Mouse (Mus musculus) heart, postnatal 0 days (tissue): ENCODE measurements around the gene Mettl9. TPM values are rescaled to one million over a fixed set of nuclear protein-coding genes. Genes with fewer than 3 reads are reported as not detected.

Source experiments
- ATAC-seq: fragments of 200-750 bp; cut with Nextera tagmentation; 2 replicates; pipeline ENCODE4 v1.8.0; 2017; ENCODE audit warnings: low read depth, moderate number of reproducible peaks, moderate library complexity; ENCODE audit not compliant: insufficient read depth
- DNase-seq: peaks from one replicate; pipeline ENCODE4 v3.0.0-alpha.2; 2016; ENCODE audit warnings: low spot score
- H3K27ac ChIP-seq: fragments of 300-500 bp; sonication (generic); 2 replicates; pipeline ENCODE4 v1.5.1; 2014; ENCODE audit warnings: low read depth, mild to moderate bottlenecking
- H3K27me3 ChIP-seq: fragments of 300-500 bp; sonication (generic); 2 replicates; pipeline ENCODE4 v1.6.1; 2014; ENCODE audit warnings: low read length, mixed read lengths; ENCODE audit not compliant: control insufficient read depth, insufficient read depth
- H3K36me3 ChIP-seq: fragments of 300-500 bp; sonication (generic); replicated peaks from 2 replicates; pipeline ENCODE4 v1.6.1; 2014; ENCODE audit warnings: low read length, mixed read lengths; ENCODE audit not compliant: control insufficient read depth, insufficient read depth
- H3K4me1 ChIP-seq: fragments of 300-500 bp; sonication (generic); 2 replicates; pipeline ENCODE4 v1.6.1; 2014; ENCODE audit warnings: antibody characterized with exemption; ENCODE audit not compliant: control insufficient read depth, insufficient read depth
- H3K4me2 ChIP-seq: fragments of 300-500 bp; sonication (generic); 2 replicates; pipeline ENCODE4 v1.6.1; 2014; ENCODE audit warnings: low read depth, mild to moderate bottlenecking, low read length, moderate library complexity
- H3K4me3 ChIP-seq: fragments of 300-500 bp; sonication (generic); 2 replicates; pipeline ENCODE4 v1.5.1; 2014; ENCODE audit warnings: low read depth, low read length
- H3K9ac ChIP-seq: fragments of 300-500 bp; sonication (generic); replicated peaks from 2 replicates; pipeline ENCODE4 v1.6.1; 2014; ENCODE audit warnings: low read depth, low read length, mixed read lengths
- H3K9me3 ChIP-seq: fragments of 300-500 bp; sonication (generic); replicated peaks from 2 replicates; pipeline ENCODE4 v1.6.1; 2016; ENCODE audit warnings: low read length; ENCODE audit not compliant: control insufficient read depth
- CTCF ChIP-seq: IDR thresholded peaks from 2 replicates; pipeline ENCODE4 v1.5.1; 2016; ENCODE audit warnings: antibody characterized with exemption, control low read depth, low read depth
- EP300 ChIP-seq: IDR thresholded peaks from 2 replicates; pipeline ENCODE4 v1.6.1; 2016; ENCODE audit warnings: antibody characterized with exemption, low read depth
- WGBS: fragments of 180-500 bp; shearing (Covaris S2); extraction: QIAGEN DNeasy Blood & Tissue Kit; methylation state at CpG from one replicate; pipeline ENCODE4 v1.1.7; 2014; 5-methylcytosine and 5-hydroxymethylcytosine counted together
- polyA plus RNA-seq: library from polyadenylated mRNA; unstranded; fragments of >200 nt; fragmentation: Nextera tagmentation; extraction: Ambion mirVana; gene quantifications from 2 replicates; pipeline ENCODE4 v1.2.1, GENCODE M21; 2015
- total RNA-seq: library from RNA; depleted of rRNA; stranded (reverse); fragments of >200 nt; gene quantifications from 2 replicates; pipeline ENCODE4 v1.2.3, GENCODE M21; 2014; ENCODE audit warnings: low replicate concordance; rRNA removed

Mettl9 gene
- total RNA-seq (44.8 and 52.8 TPM in 2 replicates), polyA plus RNA-seq (81.2 and 82.4 TPM in 2 replicates)

DNA sequence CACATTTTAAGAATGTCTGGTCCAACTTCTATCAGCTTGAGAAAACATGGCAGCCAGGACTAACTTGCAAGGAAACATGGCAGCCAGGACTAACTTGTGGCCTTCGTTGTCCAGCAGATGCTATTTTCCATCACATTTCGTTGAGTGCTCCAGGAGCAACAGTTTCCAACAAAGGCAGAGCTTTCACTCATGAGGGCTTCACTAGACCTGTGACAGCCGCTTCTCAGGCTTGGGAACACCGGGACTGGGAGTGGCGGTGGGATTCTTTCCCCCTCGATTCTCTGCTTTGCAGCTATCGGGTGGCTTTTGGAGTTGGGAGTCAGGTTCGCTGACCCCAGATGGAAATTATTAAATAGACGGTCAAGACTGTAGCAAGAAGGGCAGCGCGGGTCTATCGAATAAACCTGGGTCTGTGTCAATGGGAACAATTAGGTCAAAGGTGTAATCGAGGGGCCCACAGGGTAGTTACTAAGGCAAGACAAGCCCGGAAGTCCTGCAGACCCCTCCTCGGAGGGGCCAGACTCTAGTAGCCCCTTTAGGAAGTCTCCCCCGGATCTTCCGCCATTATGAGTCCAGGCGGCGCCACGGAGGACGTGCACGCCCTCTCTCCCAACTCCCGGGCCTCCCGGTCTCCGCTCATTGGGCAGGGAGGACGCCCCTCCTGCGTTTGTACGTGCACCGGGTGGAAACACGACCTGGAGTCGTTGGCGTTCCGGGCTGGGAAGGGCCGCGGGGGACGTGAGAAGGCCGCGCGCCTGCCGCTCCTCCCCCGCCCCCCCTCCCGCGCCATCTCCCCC is at the start of gene Mettl9:
Gene Mettl9, plus strand, starts transcription at position 590 of the 797 bp plus-strand sequence.
- peak within 1 kb of the TSS; percentile 69 for H3K4me2 ChIP-seq
- peak; percentile 95 for DNase-seq
- H3K9me3 ChIP-seq = no peaks in the 10 kb centered on the region
- H3K4me1 ChIP-seq = peaks cover 9% of the 10 kb centered on the region
- ATAC-seq = peak; percentile 95
- 4% methylated on average over 31 of the region's 43 CpGs for WGBS
- H3K4me3 ChIP-seq = peak within 1 kb of the TSS; percentile 99
- TF ChIP-seq EP300 (peak; percentile 27; the same call in 1 of the 2 replicates), CTCF (no peak)
- H3K36me3 ChIP-seq = no peaks in the 10 kb centered on the region
- peak within 1 kb of the TSS; percentile 97 for H3K9ac ChIP-seq
- peaks cover 16% of the 10 kb centered on the region for H3K27me3 ChIP-seq
- H3K27ac ChIP-seq = peak within 1 kb of the TSS; percentile 97

- DNase-seq (no peak), ATAC-seq (no peak)
- no peak overlapping the region for H3K9ac ChIP-seq
- H3K4me2 ChIP-seq = no peak overlapping the region
- H3K36me3 ChIP-seq = no peaks in the 10 kb centered on the region
- TF ChIP-seq EP300 = no peak
- TF ChIP-seq CTCF = no peak
- H3K4me1 ChIP-seq = no peaks in the 10 kb centered on the region
- H3K27ac ChIP-seq = no peak overlapping the region
- 71% methylated on average over 8 of the region's 8 CpGs for whole genome bisulfite sequencing
- no peak overlapping the region for H3K4me3 ChIP-seq
- H3K27me3 ChIP-seq = no peaks in the 10 kb centered on the region
- H3K9me3 ChIP-seq = no peaks in the 10 kb centered on the region; the same call in 1 of the 2 replicates
Observed at GRCm38 (mm10) chr7:120991191-120991590, 43.1 kb upstream of the Mettl9 start.

- ATAC-seq (no peak), DNase-seq (no peak)
- 65% methylated on average over 2 of the region's 2 CpGs for WGBS
- H3K4me2 ChIP-seq = no peak overlapping the region
- no peaks in the 10 kb centered on the region for H3K27me3 ChIP-seq
- H3K4me3 ChIP-seq = no peak overlapping the region
- no peak overlapping the region for H3K9ac ChIP-seq
- H3K9me3 ChIP-seq = no peaks in the 10 kb centered on the region
- TF ChIP-seq EP300 (no peak), CTCF (no peak)
- no peak overlapping the region for H3K27ac ChIP-seq
- no peaks in the 10 kb centered on the region for H3K36me3 ChIP-seq
- no peaks in the 10 kb centered on the region for H3K4me1 ChIP-seq
Observed at GRCm38 (mm10) chr7:120999021-120999530, 35.2 kb upstream of the Mettl9 start.

DNA sequence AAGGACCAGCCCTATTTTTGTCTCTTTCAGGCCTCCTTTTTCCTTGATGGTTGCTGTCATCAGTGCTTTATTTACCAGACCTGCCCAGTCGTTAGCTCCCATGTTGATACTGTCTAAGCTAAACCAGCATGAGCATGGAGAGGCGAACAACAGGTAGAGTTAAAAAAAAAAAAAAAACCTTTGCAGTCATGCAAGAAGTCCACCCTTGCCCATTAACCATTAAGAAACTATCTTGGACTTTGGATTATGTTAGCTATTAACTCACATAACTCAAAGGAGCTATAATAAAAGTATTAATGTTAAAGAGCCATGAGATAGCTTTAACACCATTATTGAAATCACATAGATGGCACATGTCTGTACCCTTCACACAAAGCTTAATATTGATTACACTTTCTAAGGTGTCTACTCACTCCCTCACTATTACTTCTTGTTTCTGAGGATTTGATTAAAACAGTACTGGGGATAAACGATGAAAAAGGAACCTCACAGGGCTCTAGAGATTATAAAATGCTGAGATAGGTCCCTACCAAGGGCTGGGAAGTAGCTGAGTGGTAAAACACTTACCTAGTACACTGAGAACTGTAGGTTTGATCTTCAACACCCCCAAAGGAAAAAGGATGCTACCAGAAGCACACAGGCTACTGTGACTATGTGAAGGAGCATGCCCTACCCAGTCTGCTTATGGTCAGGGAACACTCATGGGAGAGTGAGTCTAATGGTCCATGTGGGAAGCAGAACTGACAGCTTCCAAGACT is 34.0 kb upstream of the Mettl9 start:
- Histone ChIP-seq H3K9ac (no peak overlapping the region), H3K27me3 (no peaks in the 10 kb centered on the region), H3K36me3 (no peaks in the 10 kb centered on the region), H3K4me2 (no peak overlapping the region), H3K27ac (no peak overlapping the region), H3K4me1 (no peaks in the 10 kb centered on the region), H3K9me3 (no peaks in the 10 kb centered on the region), H3K4me3 (no peak overlapping the region)
- TF ChIP-seq EP300 = no peak
- TF ChIP-seq CTCF = no peak
- 64% methylated on average over 3 of the region's 3 CpGs for WGBS
- DNase-seq (no peak), ATAC-seq (no peak)

GRCm38 (mm10) chr7:121001879-121002278 is 32.4 kb upstream of the Mettl9 start:
- no peak overlapping the region for H3K4me3 ChIP-seq
- H3K9me3 ChIP-seq = no peaks in the 10 kb centered on the region
- no peak overlapping the region for H3K27ac ChIP-seq
- H3K4me1 ChIP-seq = no peaks in the 10 kb centered on the region
- TF ChIP-seq CTCF (no peak), EP300 (no peak)
- no peak for ATAC-seq
- no peaks in the 10 kb centered on the region for H3K27me3 ChIP-seq
- 84% methylated on average over 3 of the region's 3 CpGs for WGBS
- no peak overlapping the region for H3K9ac ChIP-seq
- no peaks in the 10 kb centered on the region for H3K36me3 ChIP-seq
- no peak for DNase-seq
- H3K4me2 ChIP-seq = no peak overlapping the region
